Mouse (Mus musculus) gastrocnemius, adult 2 months (tissue): Measurements from ENCODE around the gene Ltf. TPM values are rescaled to one million over a fixed set of nuclear protein-coding genes. Genes with fewer than 3 reads are reported as not detected.

Experiments
- DNase-seq: peaks from one replicate; pipeline ENCODE4 v3.0.0; 2022
- H3K27ac ChIP-seq: fragments of 200-600 bp; 2 replicates; pipeline ENCODE4 v1.8.1; 2022; ENCODE audit warnings: mild to moderate bottlenecking
- H3K4me3 ChIP-seq: fragments of 200-600 bp; 2 replicates; pipeline ENCODE4 v1.8.1; 2022; ENCODE audit warnings: mild to moderate bottlenecking, moderate library complexity
- CTCF ChIP-seq: fragments of 200-600 bp; IDR thresholded peaks from 2 replicates; pipeline ENCODE4 v1.8.1; 2022; ENCODE audit warnings: antibody characterized with exemption, mild to moderate bottlenecking, moderate library complexity
- intact Hi-C: fragments of 180-260 bp; cut with DNase I; formaldehyde crosslinking; loops from one replicate; pipeline ENCODE4 v1.15.1; 2025
- total RNA-seq, 2 experiments: library from RNA; stranded (reverse); gene quantifications; 2 replicates each; pipeline ENCODE4 v1.2.3; 2021

The Ltf gene
- total RNA-seq, 2 experiments from 2014 or later: not detected

DNA sequence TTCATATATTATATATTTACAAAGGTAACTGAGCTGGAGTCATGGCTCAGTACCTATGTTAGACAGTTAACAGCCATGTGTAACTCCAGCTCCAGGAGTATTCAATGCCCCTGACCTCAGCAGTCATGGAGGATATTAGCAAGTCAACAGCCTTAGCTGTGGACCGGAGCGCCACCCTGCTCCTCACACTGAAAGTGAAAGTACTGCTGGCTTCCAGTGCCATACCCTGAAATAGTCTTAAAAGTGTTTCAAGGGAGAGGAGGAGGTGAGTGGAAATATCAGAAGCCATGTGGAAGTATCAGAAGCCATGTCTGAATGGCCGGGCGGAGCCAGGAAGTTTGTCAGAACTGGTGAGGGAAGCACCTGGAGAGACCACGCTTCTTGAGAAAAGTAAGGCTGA is 28.2 kb downstream of the Ltf start:
- peak overlapping the region; percentile 20 for H3K27ac ChIP-seq
- no peak; the same call in 1 of the 2 replicates for TF ChIP-seq CTCF

DNA sequence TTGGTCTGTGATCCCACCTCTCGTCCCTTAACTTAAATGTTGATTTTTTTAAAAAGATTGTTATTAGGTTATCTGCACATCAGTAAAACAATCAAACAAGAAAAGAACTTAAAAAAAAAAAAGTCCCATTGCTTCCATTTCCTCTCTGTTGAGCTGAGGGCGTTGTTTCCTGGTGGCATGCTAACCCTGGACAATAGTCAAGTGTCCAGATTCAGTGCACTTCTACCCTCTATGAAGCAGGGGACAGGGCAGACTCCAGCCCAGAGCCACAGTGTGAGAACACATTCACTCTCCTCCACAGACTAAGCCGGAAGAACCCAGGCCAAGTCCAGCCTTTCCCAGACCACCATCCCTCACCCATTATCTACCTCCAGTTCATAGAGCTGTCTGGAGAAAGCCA is 29.4 kb downstream of the Ltf start:
- DNase-seq: no peak
- H3K4me3 ChIP-seq: no peak overlapping the region
- H3K27ac ChIP-seq: peak overlapping the region; percentile 46
- intact Hi-C loops: no loop called here
- TF ChIP-seq CTCF: no peak

More for the DNA sequence above, 28.2 kb downstream of the Ltf start:
- intact Hi-C loops: no loop called here
- DNase-seq: no peak
- peak overlapping the region; percentile 7; the same call in 1 of the 2 replicates for H3K4me3 ChIP-seq

DNA sequence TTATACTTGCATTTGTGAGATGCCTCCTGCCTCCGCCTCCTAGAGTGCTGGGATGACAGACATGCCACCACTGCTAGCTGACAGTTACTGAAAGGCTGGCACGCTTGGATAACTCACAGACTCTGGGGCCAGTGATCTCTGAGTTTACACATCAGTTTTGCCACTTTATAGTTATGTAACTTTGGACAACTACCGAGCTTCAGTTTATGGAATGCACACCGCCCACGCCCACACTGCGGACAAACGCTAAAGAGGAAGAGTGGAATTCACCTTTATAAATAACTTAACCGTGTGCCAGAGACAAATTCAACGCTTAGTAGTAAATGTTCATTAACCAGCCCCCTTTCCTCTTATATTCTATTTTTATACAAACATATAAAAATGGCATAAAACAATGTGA is 35.9 kb downstream of the Ltf start:
- DNase-seq: no peak
- H3K27ac ChIP-seq: no peak overlapping the region

DNA sequence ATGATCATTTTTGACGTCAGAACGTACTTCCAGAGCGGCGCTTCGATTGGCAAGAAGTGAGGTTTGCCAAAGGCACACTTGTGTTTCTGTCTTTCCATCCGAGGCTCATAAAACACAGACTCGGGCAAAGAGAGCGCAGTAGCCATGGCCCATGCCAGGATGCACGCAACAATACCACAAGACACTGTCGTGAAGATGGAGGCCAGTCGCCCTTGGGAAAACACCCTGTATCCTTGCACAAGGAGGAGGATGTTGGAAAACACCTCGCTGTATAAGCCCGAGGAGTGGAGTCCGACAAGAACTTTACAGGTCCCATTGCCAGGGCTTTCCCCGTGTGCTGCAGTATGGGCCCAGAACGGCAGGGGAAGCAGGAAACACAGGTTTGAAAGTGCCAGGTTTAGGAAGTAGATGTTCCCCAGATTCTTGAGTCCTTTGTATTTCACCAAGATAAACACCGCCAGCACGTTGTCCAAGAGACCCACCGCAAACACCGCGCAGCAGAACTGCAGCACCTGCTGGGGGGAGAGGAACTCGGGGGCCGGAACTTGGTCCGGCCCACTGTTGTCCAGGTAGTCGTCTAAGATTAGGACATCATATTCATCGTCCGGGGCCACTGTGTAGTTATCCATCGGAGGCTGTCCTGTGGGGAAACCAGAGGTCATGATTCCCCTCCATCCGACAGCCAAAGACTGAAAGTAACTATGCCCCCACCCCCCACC is 36.9 kb downstream of the Ltf start:
- Histone ChIP-seq H3K4me3 (peak overlapping the region; percentile 84), H3K27ac (peak overlapping the region; percentile 94)
- DNase-seq: no peak
- intact Hi-C loops: no loop called here
- TF ChIP-seq CTCF: no peak; the same call in 1 of the 2 replicates

More for the DNA sequence above, 35.9 kb downstream of the Ltf start:
- intact Hi-C loops: no loop called here
- peak overlapping the region; percentile 84 for H3K4me3 ChIP-seq
- no peak for TF ChIP-seq CTCF

DNA sequence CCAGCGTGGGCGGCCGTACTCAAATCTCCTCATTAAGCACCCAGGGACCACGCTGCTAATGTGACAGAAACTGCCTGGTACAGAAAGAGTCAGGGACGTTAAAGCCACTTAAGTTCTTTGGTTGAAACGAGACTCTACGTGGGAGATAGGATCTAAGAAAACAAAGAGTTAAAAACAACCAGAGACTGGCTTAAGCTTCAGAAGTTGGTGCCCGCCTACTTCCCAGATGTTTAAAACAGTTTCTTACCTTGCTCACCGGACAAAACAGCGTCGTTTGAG is 37.4 kb downstream of the Ltf start:
- H3K4me3 ChIP-seq: peak overlapping the region; percentile 84
- peak overlapping the region; percentile 94 for H3K27ac ChIP-seq
- DNase-seq: no peak
- no peak for TF ChIP-seq CTCF
- intact Hi-C loops: no loop called here

DNA sequence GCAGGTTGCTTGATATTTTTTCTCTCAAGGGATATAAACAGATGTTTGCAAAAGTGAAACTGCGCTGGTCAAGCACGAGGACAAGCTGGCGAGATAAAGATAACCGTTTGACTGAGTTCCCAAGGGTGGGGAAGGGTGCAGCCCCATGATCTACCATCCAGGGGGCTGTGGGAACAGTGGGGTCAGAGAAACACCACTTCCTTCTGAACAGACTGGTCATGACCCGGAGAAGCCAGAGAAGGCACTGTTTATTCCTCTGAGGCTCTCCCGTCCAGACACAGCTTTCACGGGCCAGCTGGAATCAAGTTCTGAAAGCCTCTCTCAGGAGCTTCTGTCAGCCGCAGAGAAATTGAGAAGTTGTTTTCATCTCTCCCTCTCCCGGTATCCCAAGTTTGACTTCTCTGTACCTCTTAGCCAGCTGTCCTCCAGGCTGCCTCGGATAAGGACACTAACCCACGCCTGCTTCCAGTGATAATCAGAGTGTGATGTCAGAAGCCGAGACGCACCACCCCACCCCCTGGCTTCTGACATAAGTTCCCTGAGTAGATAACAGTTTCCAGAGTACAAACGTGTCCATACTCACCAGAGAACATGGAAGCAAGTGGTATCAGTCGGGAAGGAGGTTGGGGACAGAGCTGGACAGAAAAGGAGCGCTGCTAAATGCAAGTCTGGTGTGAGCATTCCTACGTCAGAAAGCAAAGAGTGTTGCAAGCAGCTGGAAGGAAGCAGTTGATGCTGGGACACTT is 37.9 kb downstream of the Ltf start, which contains the start of gene Ccrl2:
Ccrl2 (minus strand) TSS at position 722 of the 746 bp plus-strand sequence.
- intact Hi-C loops: no loop called here
- TF ChIP-seq CTCF: no peak; the same call in 1 of the 2 replicates
- DNase-seq: peak; percentile 63
- Histone ChIP-seq H3K4me3 (peak within 1 kb of the TSS; percentile 84), H3K27ac (peak within 1 kb of the TSS; percentile 94)

DNA sequence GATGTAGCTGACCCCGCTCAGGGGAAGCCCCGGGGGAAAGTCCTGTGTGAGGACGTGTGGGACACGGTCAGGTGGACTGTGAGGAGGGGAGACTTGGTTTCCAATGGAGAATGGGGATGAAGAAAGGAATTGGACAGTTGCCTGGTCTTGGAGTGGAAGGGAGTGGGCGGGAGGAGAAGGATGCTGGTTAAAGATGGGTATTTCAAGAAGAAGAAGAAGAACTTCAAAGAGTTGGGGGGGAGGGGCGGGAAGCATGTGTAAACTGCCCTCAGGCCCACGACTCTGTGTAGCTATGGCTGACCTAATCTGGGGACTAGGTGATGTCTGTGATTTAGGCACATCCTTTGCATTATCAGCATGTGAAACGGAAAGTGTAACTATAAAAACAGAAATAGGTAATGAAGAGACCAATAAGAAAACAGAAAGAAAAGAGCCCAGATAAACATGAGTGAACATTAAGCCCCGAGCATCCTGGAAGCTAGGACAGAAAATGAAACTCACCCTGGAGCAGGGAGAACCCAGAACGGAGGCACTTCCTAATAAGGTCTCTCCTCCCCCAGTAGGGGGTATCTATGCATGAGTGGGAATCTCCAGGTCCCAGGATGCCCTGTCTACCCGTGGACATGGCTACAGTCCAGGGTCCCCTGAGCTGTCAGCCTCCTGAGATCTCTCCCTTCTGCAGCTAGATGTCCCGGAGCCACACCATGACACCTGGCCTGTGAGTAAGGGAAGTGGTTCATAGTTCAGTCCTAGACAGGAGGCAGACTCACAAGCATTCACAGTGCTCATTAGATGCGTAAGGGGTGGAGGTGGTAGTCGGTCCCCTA is 38.7 kb downstream of the Ltf start:
- intact Hi-C loops: no loop called here
- peak overlapping the region; percentile 94 for H3K27ac ChIP-seq
- DNase-seq: peak; percentile 35
- no peak for TF ChIP-seq CTCF
- peak overlapping the region; percentile 84 for H3K4me3 ChIP-seq

DNA sequence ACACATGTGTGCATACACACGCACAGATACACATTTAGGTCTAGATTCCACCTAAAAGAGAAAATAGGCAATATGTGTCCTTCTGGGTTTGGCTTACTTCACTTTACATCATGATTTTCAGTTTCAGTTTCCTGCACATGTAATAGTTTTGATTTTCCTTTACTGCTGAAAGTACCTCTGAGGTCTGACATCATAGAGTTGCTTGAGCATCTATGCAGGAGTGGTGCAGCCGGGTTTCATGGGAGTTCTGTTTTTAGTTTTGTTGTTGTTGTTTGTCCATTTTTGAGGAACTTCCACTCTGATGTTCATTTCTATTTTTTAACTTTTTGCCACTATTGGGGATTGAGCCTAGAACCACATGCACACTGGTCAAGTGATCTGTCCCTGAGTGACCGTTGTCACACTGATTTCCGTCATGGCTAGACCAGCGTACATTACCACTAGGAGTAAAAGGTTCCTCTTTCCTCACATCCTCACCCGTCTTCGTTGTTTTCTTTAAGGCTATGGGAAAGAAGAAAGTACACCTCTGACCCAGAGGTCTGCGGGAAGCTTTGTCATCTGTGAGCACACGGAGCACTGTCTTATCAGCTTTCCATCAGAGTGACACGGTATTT is 40.0 kb downstream of the Ltf start:
- intact Hi-C loops: no loop called here
- H3K27ac ChIP-seq: no peak overlapping the region

DNA sequence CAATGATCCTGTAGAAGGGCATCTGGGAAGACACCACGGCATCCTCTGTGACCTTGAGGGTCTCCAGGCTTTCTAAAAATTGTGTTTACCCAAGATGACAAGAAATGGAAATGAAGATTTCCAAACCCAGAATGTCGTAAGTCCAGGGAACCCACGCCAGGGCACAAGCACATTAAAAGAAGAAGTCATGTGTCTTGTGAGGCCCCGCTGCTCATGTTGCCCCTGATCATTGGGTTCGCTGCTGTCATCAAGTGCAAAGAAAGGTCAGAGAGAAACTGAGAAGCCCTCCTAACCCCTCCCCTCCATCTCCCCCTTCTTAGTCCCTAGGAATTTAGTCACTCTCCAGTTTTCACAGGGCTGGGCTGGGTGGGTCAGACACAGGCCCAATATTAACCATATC is 43.8 kb downstream of the Ltf start:
- H3K27ac ChIP-seq: no peak overlapping the region
- intact Hi-C loops: no loop called here

More for the DNA sequence above, 40.0 kb downstream of the Ltf start:
- TF ChIP-seq CTCF: no peak
- H3K4me3 ChIP-seq: no peak overlapping the region
- no peak for DNase-seq

DNA sequence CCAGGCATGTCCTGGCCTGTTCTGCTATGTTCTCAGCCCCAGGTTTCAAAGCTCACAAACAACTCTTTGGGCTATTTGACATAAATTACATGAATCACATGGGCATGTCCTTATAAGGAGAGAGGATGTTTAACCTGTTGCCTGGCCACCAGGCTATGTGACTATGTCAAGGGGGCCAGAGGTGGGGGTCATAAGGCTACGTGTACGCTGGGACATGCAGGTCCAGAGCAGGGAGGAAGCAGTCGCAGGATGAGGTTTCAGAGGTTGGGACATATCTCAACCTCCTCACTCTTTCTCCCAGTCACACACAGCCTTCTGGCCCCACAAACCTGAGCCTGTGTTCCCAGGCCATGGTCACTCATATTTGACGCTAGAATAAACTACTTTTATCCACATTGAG is 48.0 kb downstream of the Ltf start:
- no peak for DNase-seq
- intact Hi-C loops: no loop called here
- Histone ChIP-seq H3K4me3 (no peak overlapping the region), H3K27ac (no peak overlapping the region)
- no peak for TF ChIP-seq CTCF

More for the DNA sequence above, 43.8 kb downstream of the Ltf start:
- TF ChIP-seq CTCF: no peak
- H3K4me3 ChIP-seq: no peak overlapping the region
- DNase-seq: no peak

DNA sequence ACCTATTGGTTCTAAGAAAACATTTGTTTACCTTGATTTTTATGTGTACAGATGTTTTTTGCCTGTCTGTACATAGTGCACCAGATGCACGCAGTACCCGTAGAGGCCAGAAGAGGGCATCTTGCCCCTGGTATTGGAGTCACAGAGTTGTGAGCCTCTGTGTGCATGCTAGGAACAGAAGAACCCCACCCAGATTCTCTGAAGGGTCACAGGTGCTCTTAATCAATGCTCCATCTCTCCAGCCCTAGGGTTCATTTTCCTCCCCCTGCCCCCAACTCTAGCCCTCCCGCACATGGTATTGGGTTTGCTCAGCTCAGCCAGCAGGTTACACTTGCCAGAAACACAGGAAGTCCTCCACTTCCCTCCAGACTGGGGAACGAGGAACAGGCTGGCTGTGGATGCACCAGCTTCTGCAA is 51.5 kb downstream of the Ltf start:
- DNase-seq: peak; percentile 65
- TF ChIP-seq CTCF: peak; percentile 79
- H3K4me3 ChIP-seq: no peak overlapping the region
- 0 out of 2 replicates have a peak overlapping the region, but pooled peaks have one; percentile 8 for H3K27ac ChIP-seq
- intact Hi-C loops: no loop called here

DNA sequence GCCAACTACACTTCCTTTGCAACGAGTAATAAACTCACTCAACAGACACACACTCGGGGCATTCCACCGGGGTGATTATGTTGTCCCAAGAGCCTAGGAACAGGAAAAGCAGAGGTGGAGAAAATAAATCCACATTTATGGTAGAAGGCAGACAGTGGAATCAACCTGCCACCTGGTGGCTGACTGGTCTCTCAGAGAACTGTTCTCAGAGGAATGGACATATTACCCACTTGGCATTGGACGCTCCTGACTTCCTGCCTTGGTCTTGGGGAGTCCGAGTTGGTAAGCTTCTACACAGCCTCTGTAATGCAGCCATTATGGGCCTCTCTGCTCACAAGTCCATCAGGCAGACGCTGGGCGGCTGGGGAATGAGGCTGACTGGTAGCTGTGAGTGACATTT is 53.1 kb downstream of the Ltf start:
- peak; percentile 61 for DNase-seq
- H3K27ac ChIP-seq: no peak overlapping the region
- TF ChIP-seq CTCF: peak; percentile 76
- intact Hi-C loops: loop anchor here (1.0 to 2.0 kb wide), 2 partner anchors 75 to 149 kb away; no protein-coding TSS in a partner anchor
- peak overlapping the region; percentile 35 for H3K4me3 ChIP-seq
